Mouse (Mus musculus) ovary, adult 18-20 months (tissue): Measurements from ENCODE around the gene Tspan10.

Experiments used
- DNase-seq: peaks from one replicate; pipeline ENCODE4 v3.0.0; 2022; ENCODE audit warnings: low spot score, mixed read lengths

Tspan10 gene

DNA sequence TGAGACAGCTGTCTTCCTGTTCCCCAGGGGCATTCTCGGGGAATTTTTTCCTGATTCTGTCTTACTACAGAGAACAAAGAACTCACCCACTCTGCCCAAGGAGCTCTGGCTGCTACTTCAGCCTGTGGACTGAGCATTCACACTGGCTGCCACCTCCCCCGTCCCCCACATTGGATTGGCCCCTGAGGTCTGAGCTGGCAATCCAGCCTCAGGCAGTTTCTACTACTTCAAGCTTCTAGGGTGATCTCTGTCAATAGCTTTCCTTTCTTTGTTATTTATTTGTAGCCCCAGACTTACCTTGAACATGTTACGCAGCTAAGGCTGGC lies 50.4 kb downstream of the Tspan10 start:
- no peak for DNase-seq

- DNase-seq: no peak
These were observed 50.9 kb downstream of the Tspan10 start for GRCm38 (mm10) chr11:120493351-120493750.

GRCm38 (mm10) chr11:120493911-120494310 lies 51.5 kb downstream of the Tspan10 start:
- DNase-seq: no peak
